Mouse (Mus musculus) forebrain, embryonic 14.5 days (tissue): ENCODE data around the gene Ankrd35. TPM values are rescaled to one million over a fixed set of nuclear protein-coding genes. Genes with fewer than 3 reads are reported as not detected.

Source experiments
- ATAC-seq: fragments of 200-750 bp; cut with Nextera tagmentation; 2 replicates; pipeline ENCODE4 v1.8.0; 2017; ENCODE audit warnings: mild to moderate bottlenecking, moderate library complexity
- DNase-seq: peaks from one replicate; pipeline ENCODE4 v3.0.0-alpha.2; 2015; ENCODE audit warnings: low spot score
- H3K27ac ChIP-seq: fragments of 300-500 bp; sonication (generic); 2 replicates; pipeline ENCODE4 v1.5.1; 2014; ENCODE audit warnings: low read depth, mild to moderate bottlenecking, control low read depth, low read length, moderate library complexity
- H3K27me3 ChIP-seq: fragments of 300-500 bp; sonication (generic); replicated peaks from 2 replicates; pipeline ENCODE4 v1.6.1; 2014; ENCODE audit warnings: low read length, control low read depth, mixed read lengths; ENCODE audit not compliant: control insufficient read depth, insufficient read depth
- H3K36me3 ChIP-seq: fragments of 300-500 bp; sonication (generic); 2 replicates; pipeline ENCODE4 v1.6.1; 2014; ENCODE audit warnings: low read length, control low read depth; ENCODE audit not compliant: control insufficient read depth, insufficient read depth
- H3K4me1 ChIP-seq: fragments of 300-500 bp; sonication (generic); 2 replicates; pipeline ENCODE4 v1.6.1; 2014; ENCODE audit warnings: antibody characterized with exemption, low read length, control low read depth; ENCODE audit not compliant: control insufficient read depth, insufficient read depth
- H3K4me2 ChIP-seq: fragments of 300-500 bp; sonication (generic); 2 replicates; pipeline ENCODE4 v1.6.1; 2014; ENCODE audit warnings: mild to moderate bottlenecking, control low read depth, low read length
- H3K4me3 ChIP-seq: fragments of 300-500 bp; sonication (generic); 2 replicates; pipeline ENCODE4 v1.5.1; 2014; ENCODE audit warnings: low read depth, low read length, control low read depth
- H3K9ac ChIP-seq: fragments of 300-500 bp; sonication (generic); 2 replicates; pipeline ENCODE4 v1.6.1; 2014; ENCODE audit warnings: mild to moderate bottlenecking, low read length, control low read depth, moderate library complexity
- H3K9me3 ChIP-seq: fragments of 300-500 bp; sonication (generic); replicated peaks from 2 replicates; pipeline ENCODE4 v1.6.1; 2016; ENCODE audit warnings: low read length, control low read depth, mixed read lengths; ENCODE audit not compliant: control insufficient read depth
- WGBS: fragments of 180-500 bp; shearing (Covaris S2); extraction: QIAGEN DNeasy Blood & Tissue Kit; methylation state at CpG from one replicate; pipeline ENCODE4 v1.1.7; 2014; 5-methylcytosine and 5-hydroxymethylcytosine counted together
- polyA plus RNA-seq: library from polyadenylated mRNA; unstranded; fragments of >200 nt; fragmentation: Nextera tagmentation; extraction: Ambion mirVana; gene quantifications from 2 replicates; pipeline ENCODE4 v1.2.1, GENCODE M21; 2014

Gene Ankrd35
- polyA plus RNA-seq, 1 experiment from 2014 or later, result 1.1 TPM

DNA sequence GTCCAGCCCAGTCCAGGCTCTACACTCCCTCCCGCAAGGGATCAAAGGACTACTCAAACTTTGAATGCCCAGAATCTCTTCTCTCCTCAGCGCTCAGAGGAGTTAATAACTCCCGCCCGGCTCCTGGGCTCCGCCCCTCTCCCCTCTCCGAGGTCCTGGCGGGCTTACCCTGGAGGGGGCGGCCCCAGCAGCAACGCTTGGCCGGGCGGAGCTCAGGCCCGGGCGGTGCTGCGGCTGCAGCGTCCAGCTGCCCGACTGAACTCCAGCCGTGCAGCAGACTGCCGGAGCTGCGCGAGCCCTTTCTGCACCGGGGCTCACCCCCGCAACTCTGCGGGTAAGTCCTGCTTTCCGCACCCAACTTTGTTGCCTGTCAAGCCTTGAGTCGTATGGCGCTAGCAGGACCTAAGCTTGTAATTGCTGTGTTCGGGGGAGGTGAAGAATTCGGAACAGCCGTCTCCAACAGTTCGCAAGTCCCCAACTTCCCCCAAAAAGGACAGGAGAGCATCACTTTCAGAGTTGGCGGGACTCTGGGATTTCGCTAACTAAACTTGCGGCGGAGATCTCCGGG lies 26.4 kb downstream of the Ankrd35 start, which contains the start of gene Pias3:
Pias3 (plus strand) TSS at position 187 of the 568 bp plus-strand sequence.
- Histone ChIP-seq H3K4me3 (peak within 1 kb of the TSS; percentile 82), H3K27me3 (no peaks in the 10 kb centered on the region), H3K9me3 (no peaks in the 10 kb centered on the region), H3K4me1 (peaks cover 7% of the 10 kb centered on the region), H3K27ac (peak within 1 kb of the TSS; percentile 91), H3K4me2 (peak within 1 kb of the TSS; percentile 72), H3K9ac (peak within 1 kb of the TSS; percentile 79), H3K36me3 (peaks cover 14% of the 10 kb centered on the region)
- ATAC-seq (peak; percentile 78), DNase-seq (peak; percentile 80)
- WGBS, result under 1% methylated on average over 35 of the region's 35 CpGs

DNA sequence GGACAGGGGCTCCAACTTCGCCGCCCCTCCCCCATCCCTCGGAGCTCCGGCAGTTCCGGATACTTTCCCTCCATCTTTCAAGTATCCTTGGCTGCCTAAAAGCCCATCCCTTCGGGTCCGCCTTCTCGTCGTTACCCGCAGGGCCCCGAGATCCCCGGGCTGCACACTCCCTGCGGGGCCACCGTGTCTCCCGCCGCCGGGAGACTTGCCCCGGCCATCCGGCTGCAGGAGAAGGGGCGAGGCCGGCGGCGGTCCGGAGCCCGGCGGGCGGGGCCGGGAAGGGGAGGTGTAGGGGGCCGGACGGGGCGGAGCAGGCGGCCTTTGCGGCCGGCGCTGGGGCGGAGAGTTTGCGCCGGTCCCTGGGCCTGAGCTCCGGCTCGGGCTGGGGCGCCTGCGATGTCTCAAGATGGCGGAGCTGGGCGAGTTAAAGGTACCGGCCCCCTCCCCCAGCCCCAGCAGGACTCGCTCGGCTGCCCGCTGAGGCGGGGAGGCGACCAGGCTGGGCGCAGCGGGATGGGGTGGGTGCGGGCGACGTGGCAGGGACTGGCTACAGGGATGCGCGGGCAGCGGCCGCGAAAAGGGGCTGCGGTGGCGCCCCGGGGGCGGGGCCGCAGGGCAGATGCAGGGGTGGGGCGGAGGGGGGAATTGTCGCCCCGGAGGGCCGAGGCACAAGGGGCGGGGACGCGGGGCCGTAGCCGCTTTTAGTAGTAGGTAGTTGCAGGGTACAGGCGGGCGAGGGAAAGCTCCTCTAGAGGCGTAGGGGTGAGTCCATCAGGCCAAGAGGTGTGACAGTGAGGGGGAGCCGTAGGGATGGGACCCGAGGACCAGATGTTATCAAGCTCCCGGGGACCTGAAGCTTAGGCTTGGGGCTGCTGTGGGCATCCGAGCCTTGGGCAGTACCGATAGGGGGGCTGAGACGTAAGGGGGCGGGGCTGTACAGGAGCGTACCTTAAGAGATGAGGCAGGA lies 27.1 kb downstream of the Ankrd35 start:
- H3K9me3 ChIP-seq, result no peaks in the 10 kb centered on the region
- 1% methylated on average over 74 of the region's 85 CpGs for WGBS
- H3K36me3 ChIP-seq, result peaks cover 22% of the 10 kb centered on the region
- DNase-seq (peak; percentile 87), ATAC-seq (peak; percentile 91)
- H3K27ac ChIP-seq, result peak overlapping the region; percentile 91
- peak overlapping the region; percentile 79 for H3K9ac ChIP-seq
- H3K4me2 ChIP-seq, result peak overlapping the region; percentile 72
- peak overlapping the region; percentile 82 for H3K4me3 ChIP-seq
- H3K4me1 ChIP-seq, result peaks cover 7% of the 10 kb centered on the region
- H3K27me3 ChIP-seq, result no peaks in the 10 kb centered on the region

DNA sequence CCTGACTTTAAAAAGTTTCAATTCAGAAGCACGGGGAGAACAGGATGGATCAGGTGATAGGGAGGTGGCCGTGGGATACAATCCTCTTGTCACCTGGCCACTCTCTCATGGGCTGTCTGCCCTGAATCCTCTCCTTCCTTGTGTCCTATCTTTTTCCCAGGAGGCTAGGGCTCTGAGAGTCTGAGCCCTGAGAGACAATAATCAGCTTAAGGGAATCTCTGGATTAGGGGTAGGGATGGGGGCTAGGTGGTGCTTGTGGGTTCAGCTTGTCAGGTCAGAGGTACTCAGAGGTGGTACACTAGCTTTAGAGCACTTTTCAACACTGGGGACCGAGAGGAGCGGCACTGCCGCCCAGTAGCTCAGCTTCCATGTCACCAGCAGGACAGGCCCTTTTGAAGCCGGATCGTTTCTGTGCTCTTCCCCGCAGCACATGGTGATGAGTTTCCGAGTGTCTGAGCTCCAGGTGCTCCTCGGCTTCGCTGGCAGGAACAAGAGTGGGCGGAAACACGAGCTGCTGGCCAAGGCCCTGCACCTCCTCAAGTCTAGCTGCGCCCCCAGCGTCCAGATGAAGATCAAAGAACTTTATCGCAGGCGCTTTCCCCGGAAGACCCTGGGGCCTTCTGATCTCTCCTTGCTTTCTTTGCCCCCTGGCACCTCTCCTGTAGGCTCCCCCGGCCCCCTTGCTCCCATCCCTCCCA lies 29.2 kb downstream of the Ankrd35 start:
- Histone ChIP-seq H3K4me1 (peaks cover 7% of the 10 kb centered on the region), H3K9ac (no peak overlapping the region), H3K9me3 (no peaks in the 10 kb centered on the region), H3K27ac (no peak overlapping the region), H3K4me3 (no peak overlapping the region), H3K36me3 (peaks cover 40% of the 10 kb centered on the region), H3K4me2 (no peak overlapping the region), H3K27me3 (no peaks in the 10 kb centered on the region)
- WGBS, result 64% methylated on average over 19 of the region's 19 CpGs
- DNase-seq, result no peak
- ATAC-seq, result no peak

GRCm38 (mm10) chr3:96700376-96700775 lies 30.4 kb downstream of the Ankrd35 start:
- Histone ChIP-seq H3K36me3 (peaks cover 49% of the 10 kb centered on the region), H3K9ac (no peak overlapping the region), H3K4me3 (no peak overlapping the region), H3K27ac (no peak overlapping the region), H3K4me2 (no peak overlapping the region), H3K27me3 (no peaks in the 10 kb centered on the region), H3K4me1 (peaks cover 7% of the 10 kb centered on the region), H3K9me3 (no peaks in the 10 kb centered on the region)
- DNase-seq, result peak; percentile 45
- ATAC-seq, result no peak
- 54% methylated on average over 7 of the region's 7 CpGs for WGBS

DNA sequence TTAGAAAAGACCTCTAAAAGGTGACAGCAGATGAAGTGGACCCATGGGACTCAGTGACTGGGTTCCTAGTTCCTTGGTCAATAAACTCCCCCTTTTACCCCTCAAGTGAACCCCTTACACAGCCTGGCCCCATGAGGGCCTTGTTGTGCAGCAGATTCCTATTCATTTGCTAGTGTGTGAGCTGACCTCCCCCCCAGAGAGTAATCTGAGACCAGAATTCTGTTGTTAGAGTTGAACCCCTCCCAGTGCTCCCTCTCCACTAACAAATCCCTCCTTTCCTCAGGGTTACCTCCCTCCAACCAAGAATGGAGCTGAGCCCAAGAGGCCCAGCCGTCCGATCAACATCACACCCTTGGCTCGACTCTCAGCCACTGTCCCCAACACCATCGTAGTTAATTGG lies 31.1 kb downstream of the Ankrd35 start:
- peaks cover 49% of the 10 kb centered on the region for H3K36me3 ChIP-seq

DNA sequence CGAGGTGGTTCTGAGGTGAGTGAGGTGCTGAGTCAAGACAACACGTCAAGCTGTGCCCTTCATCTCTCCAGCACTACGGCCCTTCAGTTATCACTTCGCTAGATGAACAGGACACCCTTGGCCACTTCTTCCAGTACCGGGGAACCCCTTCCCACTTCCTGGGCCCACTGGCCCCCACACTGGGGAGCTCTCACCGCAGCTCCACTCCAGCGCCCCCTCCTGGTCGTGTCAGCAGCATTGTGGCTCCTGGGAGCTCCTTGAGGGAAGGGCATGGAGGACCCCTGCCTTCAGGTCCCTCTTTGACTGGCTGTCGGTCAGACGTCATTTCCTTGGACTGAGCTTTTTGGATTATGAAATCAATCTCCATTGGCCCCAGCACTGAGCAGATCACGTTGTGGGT lies 34.8 kb downstream of the Ankrd35 start:
- Histone ChIP-seq H3K4me2 (no peak overlapping the region), H3K9ac (no peak overlapping the region), H3K9me3 (no peaks in the 10 kb centered on the region), H3K4me3 (no peak overlapping the region), H3K27me3 (no peaks in the 10 kb centered on the region), H3K27ac (no peak overlapping the region), H3K36me3 (peaks cover 46% of the 10 kb centered on the region), H3K4me1 (no peaks in the 10 kb centered on the region)
- no peak for DNase-seq
- WGBS, result 63% methylated on average over 11 of the region's 11 CpGs
- ATAC-seq, result no peak

More for the DNA sequence above, 31.1 kb downstream of the Ankrd35 start:
- peaks cover 4% of the 10 kb centered on the region for H3K4me1 ChIP-seq
- no peak overlapping the region for H3K4me3 ChIP-seq
- ATAC-seq (no peak), DNase-seq (no peak)
- no peaks in the 10 kb centered on the region for H3K27me3 ChIP-seq
- H3K27ac ChIP-seq, result no peak overlapping the region
- 78% methylated on average over 4 of the region's 4 CpGs for WGBS
- H3K9ac ChIP-seq, result no peak overlapping the region
- no peak overlapping the region for H3K4me2 ChIP-seq
- no peaks in the 10 kb centered on the region for H3K9me3 ChIP-seq

DNA sequence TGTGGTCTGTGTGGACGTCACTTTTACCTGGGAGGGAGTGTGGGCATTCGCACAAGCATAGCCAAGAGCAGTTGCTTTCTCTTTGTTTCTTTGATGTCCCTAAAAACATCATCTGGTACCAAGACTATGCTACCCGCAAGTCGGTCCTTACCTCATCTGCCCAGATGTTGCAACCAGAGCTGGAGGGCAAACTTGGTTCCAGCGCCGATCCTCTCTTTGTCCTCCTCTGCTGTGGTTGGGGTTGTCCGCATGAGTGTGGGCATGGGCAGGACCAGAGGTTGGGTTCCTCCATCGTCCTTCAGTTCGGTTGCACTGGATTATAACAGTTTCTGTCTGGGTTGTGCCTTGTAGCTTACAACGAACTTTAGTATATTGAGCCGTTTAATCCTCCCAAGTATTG lies 36.3 kb downstream of the Ankrd35 start:
- no peaks in the 10 kb centered on the region for H3K4me1 ChIP-seq
- DNase-seq (no peak), ATAC-seq (no peak)
- H3K9me3 ChIP-seq, result no peaks in the 10 kb centered on the region
- H3K27ac ChIP-seq, result no peak overlapping the region
- no peak overlapping the region for H3K4me3 ChIP-seq
- H3K27me3 ChIP-seq, result no peaks in the 10 kb centered on the region
- peaks cover 50% of the 10 kb centered on the region for H3K36me3 ChIP-seq
- no peak overlapping the region for H3K9ac ChIP-seq
- 93% methylated on average over 11 of the region's 11 CpGs for WGBS
- H3K4me2 ChIP-seq, result no peak overlapping the region

DNA sequence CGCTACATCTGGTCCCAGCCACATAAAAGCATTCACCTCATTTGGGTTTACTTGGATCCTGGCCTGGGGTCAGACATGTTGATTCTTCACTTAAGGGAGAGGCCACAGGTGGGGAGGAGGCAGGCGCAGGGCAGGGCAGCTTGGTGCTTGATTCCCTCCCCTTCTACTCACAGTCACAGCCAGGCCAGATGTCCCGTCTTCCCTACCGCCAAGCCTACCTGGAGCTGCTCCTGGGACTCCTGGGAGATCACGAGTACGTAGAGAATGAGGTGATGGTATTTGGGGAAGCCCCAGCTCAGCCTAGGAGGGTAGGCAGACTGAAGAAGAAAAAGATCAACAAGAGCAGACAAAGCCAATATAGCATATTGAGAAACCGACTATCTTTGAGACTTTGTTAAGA lies 37.1 kb downstream of the Ankrd35 start:
- ATAC-seq, result no peak
- H3K4me1 ChIP-seq, result no peaks in the 10 kb centered on the region
- no peak for DNase-seq
- no peaks in the 10 kb centered on the region for H3K9me3 ChIP-seq
- H3K27ac ChIP-seq, result no peak overlapping the region
- H3K4me3 ChIP-seq, result no peak overlapping the region
- no peak overlapping the region for H3K9ac ChIP-seq
- H3K27me3 ChIP-seq, result no peaks in the 10 kb centered on the region
- no peak overlapping the region for H3K4me2 ChIP-seq
- 72% methylated on average over 7 of the region's 7 CpGs for WGBS
- H3K36me3 ChIP-seq, result peaks cover 50% of the 10 kb centered on the region
